Mouse (Mus musculus) brain, embryonic 14.5 days (tissue): ENCODE data around the gene Clec4f.

Experiments
- CTCF ChIP-seq: fragments of 200-500 bp; IDR thresholded peaks from 2 replicates; pipeline ENCODE4 v1.5.1; 2012; ENCODE audit warnings: inconsistent platforms, mild to moderate bottlenecking, moderate library complexity, borderline replicate concordance; ENCODE audit not compliant: insufficient read depth, insufficient read length; ENCODE audit errors: extremely low read depth
- POLR2A ChIP-seq: fragments of 200-500 bp; IDR thresholded peaks from 2 replicates; pipeline ENCODE4 v1.6.1; 2012; ENCODE audit warnings: mild to moderate bottlenecking, inconsistent platforms, borderline replicate concordance; ENCODE audit not compliant: poor library complexity, insufficient read depth, insufficient read length, severe bottlenecking; ENCODE audit errors: extremely low read depth

- TF ChIP-seq CTCF (no peak), POLR2A (no peak)
Observed at GRCm38 (mm10) chr6:83660821-83661220, 4.8 kb upstream of the Clec4f start.
